Mouse (Mus musculus): ENCODE measurements around the gene Kctd19. TPM values are rescaled to one million over a fixed set of nuclear protein-coding genes. Genes with fewer than 3 reads are reported as not detected.

Gene Kctd19
- polyA plus RNA-seq, 2 experiments, result not detected

DNA sequence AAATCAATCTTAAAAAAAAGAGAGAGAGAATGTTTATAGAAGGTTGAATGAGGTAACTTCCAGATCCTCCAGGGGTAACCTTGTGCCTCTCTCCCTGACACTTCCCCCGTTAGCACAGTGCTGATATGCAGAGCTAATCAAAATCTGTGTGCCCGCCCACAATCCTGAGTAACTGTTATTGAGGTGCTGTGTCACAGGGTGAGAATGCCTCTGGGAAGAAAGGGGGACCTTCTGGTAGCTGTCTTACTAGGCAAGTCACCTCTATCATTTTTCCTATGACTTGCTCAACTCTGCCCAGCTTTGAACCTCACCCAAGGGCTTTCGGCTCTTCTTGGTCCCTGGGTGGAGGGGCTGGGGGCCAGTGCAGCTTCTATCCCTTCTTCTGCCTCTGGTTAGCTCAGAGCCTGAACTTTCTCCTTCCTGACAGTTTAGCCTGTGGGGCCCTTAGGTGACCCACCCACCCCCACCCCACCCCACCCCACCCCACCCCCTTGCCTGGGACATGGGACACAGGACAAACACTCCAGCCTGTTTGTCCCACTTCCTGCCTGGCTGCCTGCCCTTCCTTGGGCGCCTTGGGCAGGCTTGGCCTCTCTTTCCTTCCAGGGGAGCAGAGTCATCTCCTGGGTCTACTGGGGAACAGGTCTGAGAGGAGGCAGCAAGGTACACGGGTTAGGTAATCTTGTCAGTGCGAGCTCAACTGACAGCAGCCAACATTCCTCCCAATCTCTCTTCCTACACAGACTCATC lies 73.2 kb downstream of the Kctd19 start:
- H3K4me3 ChIP-seq (ENCODE audit: insufficient read depth in 1 of 2, low read depth in 2 of 2, low read length in 2 of 2), result no peak overlapping the region
- no peaks in the 10 kb centered on the region for H3K27me3 ChIP-seq (ENCODE audit: control insufficient read depth, insufficient read depth, low read length)
- peak; percentile 64 for ATAC-seq (ENCODE audit: insufficient read depth)
- H3K9ac ChIP-seq (replicated peaks), result no peak overlapping the region; the same call in 1 of the 2 replicates
- no peak for DNase-seq (ENCODE audit: low read depth in 3 of 3, low spot score in 3 of 3)
- TF ChIP-seq EP300 (IDR thresholded peaks at IDR 0.05; ENCODE audit: low read depth) (no peak), CTCF (IDR thresholded peaks at IDR 0.05; ENCODE audit: low read depth) (no peak)
- no peak overlapping the region for H3K27ac ChIP-seq
- H3K36me3 ChIP-seq (replicated peaks; ENCODE audit: control insufficient read depth, insufficient read depth, low read depth), result no peaks in the 10 kb centered on the region
- peaks cover 7 to 19% of the 10 kb centered on the region in 2 experiments for H3K4me1 ChIP-seq (replicated peaks; ENCODE audit: control insufficient read depth in 2 of 2, insufficient read depth in 2 of 2, low read length in 1 of 2)
- H3K9me3 ChIP-seq (ENCODE audit: control insufficient read depth, low read length), result no peaks in the 10 kb centered on the region
- H3K4me2 ChIP-seq (ENCODE audit: low read depth), result no peak overlapping the region
- WGBS (ENCODE audit: insufficient replicate concordance), result 29% methylated on average over 6 of the region's 6 CpGs

DNA sequence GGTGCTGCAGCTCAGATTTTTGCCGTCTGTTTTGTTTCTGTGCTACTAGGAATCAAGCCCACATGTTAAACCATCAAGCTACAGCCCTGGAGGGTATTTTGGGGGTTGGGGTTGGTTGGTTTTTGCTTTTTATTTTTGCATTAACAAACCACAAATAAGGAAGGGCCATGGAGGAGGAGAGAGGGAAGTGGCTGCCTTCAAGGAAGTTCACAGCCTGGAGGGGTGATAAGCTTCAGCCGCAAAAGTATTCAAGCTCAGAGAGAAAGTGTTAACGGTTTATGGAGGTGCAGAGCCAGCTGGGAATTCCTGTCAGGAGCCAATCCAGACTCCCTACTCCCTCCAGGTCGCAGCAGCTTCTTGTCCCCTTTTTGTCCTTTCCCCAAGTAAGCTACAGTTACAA lies 74.3 kb downstream of the Kctd19 start:
- Histone ChIP-seq H3K4me1 (replicated peaks; ENCODE audit: control insufficient read depth in 2 of 2, insufficient read depth in 2 of 2, low read length in 1 of 2) (peaks cover 7 to 19% of the 10 kb centered on the region in 2 experiments), H3K9ac (replicated peaks) (no peak overlapping the region), H3K36me3 (replicated peaks; ENCODE audit: control insufficient read depth, insufficient read depth, low read depth) (no peaks in the 10 kb centered on the region), H3K4me2 (ENCODE audit: low read depth) (no peak overlapping the region), H3K27ac (no peak overlapping the region), H3K27me3 (ENCODE audit: control insufficient read depth, insufficient read depth, low read length) (no peaks in the 10 kb centered on the region), H3K9me3 (ENCODE audit: control insufficient read depth, low read length) (no peaks in the 10 kb centered on the region), H3K4me3 (ENCODE audit: insufficient read depth in 1 of 2, low read depth in 2 of 2, low read length in 2 of 2) (no peak overlapping the region)
- DNase-seq (ENCODE audit: low read depth in 3 of 3, low spot score in 3 of 3) (no peak), ATAC-seq (ENCODE audit: insufficient read depth) (no peak)
- 8% methylated on average over 4 of the region's 4 CpGs for WGBS (ENCODE audit: insufficient replicate concordance)
- TF ChIP-seq EP300 (IDR thresholded peaks at IDR 0.05; ENCODE audit: low read depth) (no peak), CTCF (IDR thresholded peaks at IDR 0.05; ENCODE audit: low read depth) (no peak)

DNA sequence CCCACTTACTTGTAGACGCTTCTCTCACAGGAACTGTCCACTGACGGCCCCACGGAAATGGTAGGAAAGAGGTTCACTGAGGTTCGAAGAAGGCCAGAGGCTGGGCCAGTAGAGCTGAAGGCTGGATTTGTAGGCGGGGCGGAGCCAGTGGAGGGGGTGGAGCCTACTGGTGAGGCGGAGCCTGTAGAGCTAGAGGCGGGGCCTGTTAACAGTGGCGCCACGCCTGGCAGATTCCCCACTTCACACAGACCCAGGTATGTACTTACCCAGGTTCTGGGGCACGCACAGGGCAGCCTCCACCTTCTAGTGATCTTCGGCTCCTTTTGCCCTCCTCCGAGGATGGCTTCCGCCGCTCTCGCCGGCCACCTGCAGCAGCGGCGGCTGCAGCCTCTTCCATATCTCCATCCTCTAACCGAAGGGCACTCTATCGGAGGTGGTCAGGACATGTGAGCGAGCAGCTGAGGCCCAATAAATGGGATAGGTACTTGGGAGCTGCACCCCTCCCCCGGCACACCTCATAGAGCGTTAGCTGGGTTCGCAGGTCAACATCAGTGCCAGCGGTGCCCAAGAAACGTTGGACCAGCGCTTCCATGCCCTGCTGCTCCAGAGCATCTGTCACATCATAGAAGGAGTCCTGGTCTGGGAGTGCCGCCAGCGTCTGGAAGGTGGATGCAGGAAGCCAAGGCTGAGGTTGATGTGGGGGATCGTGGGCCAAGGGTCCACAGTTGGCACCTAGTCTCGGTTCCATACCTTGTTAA lies 76.8 kb downstream of the Kctd19 start:
- Histone ChIP-seq H3K4me3 (ENCODE audit: insufficient read depth in 1 of 2, low read depth in 2 of 2, low read length in 2 of 2) (no peak overlapping the region), H3K9me3 (ENCODE audit: control insufficient read depth, low read length) (no peaks in the 10 kb centered on the region), H3K4me2 (ENCODE audit: low read depth) (no peak overlapping the region), H3K27me3 (ENCODE audit: control insufficient read depth, insufficient read depth, low read length) (no peaks in the 10 kb centered on the region), H3K36me3 (replicated peaks; ENCODE audit: control insufficient read depth, insufficient read depth, low read depth) (no peaks in the 10 kb centered on the region), H3K27ac (no peak overlapping the region), H3K9ac (replicated peaks) (no peak overlapping the region), H3K4me1 (replicated peaks; ENCODE audit: control insufficient read depth in 2 of 2, insufficient read depth in 2 of 2, low read length in 1 of 2) (peaks cover 7 to 15% of the 10 kb centered on the region in 2 experiments)
- no peak for DNase-seq (ENCODE audit: low read depth in 3 of 3, low spot score in 3 of 3)
- TF ChIP-seq CTCF (IDR thresholded peaks at IDR 0.05; ENCODE audit: low read depth), result no peak
- no peak for TF ChIP-seq EP300 (IDR thresholded peaks at IDR 0.05; ENCODE audit: low read depth)
- no peak; the same call in 1 of the 2 replicates for ATAC-seq (ENCODE audit: insufficient read depth)
- WGBS (ENCODE audit: insufficient replicate concordance), result 85% methylated on average over 32 of the region's 32 CpGs

Other genes starting within 250 kb of the Kctd19 start
- 3.6 and 5.8 TPM in 2 replicates for gene Cbfb, start 242.8 kb downstream of the Kctd19 start, polyA plus RNA-seq (2012; rRNA removed)
- gene Cbfb, start 242.8 kb downstream of the Kctd19 start, polyA plus RNA-seq (2014; fragmentation: Nextera tagmentation; extraction: Ambion mirVana), result 7.5 and 7.8 TPM in 2 replicates
- 10.7 and 11.9 TPM in 2 replicates for gene D230025D16Rik, start 188.4 kb downstream of the Kctd19 start, polyA plus RNA-seq (2012; rRNA removed)
- 14.7 and 16.7 TPM in 2 replicates for gene D230025D16Rik, start 188.4 kb downstream of the Kctd19 start, polyA plus RNA-seq (2014; fragmentation: Nextera tagmentation; extraction: Ambion mirVana)
- 1.6 and 1.7 TPM in 2 replicates for gene B3gnt9, start 158.3 kb downstream of the Kctd19 start, polyA plus RNA-seq (2012; rRNA removed)
- gene B3gnt9, start 158.3 kb downstream of the Kctd19 start, polyA plus RNA-seq (2014; fragmentation: Nextera tagmentation; extraction: Ambion mirVana), result 2.3 and 3.1 TPM in 2 replicates
- 5.5 and 6.0 TPM in 2 replicates for gene Tradd, start 148.9 kb downstream of the Kctd19 start, polyA plus RNA-seq (2012; rRNA removed)
- 11.5 and 15.8 TPM in 2 replicates for gene Tradd, start 148.9 kb downstream of the Kctd19 start, polyA plus RNA-seq (2014; fragmentation: Nextera tagmentation; extraction: Ambion mirVana)
- 1.0 and 1.3 TPM in 2 replicates for gene Fbxl8, start 148.9 kb downstream of the Kctd19 start, polyA plus RNA-seq (2012; rRNA removed)
- gene Fbxl8, start 148.9 kb downstream of the Kctd19 start, polyA plus RNA-seq (2014; fragmentation: Nextera tagmentation; extraction: Ambion mirVana), result 0.75 and 0.83 TPM in 2 replicates
- 0.03 TPM in 1 of 2 replicates, not detected in the other for gene Hsf4, start 143.7 kb downstream of the Kctd19 start, polyA plus RNA-seq (2012; rRNA removed)
- gene Hsf4, start 143.7 kb downstream of the Kctd19 start, polyA plus RNA-seq (2014; fragmentation: Nextera tagmentation; extraction: Ambion mirVana), result 0.08 TPM in 1 of 2 replicates, not detected in the other
- 0.02 and 0.03 TPM in 2 replicates for gene Nol3, start 137.4 kb downstream of the Kctd19 start, polyA plus RNA-seq (2012; rRNA removed)
- not detected in 2 replicates for gene Nol3, start 137.4 kb downstream of the Kctd19 start, polyA plus RNA-seq (2014; fragmentation: Nextera tagmentation; extraction: Ambion mirVana)
- gene 4931428F04Rik, start 123.6 kb downstream of the Kctd19 start, polyA plus RNA-seq (2012; rRNA removed), result 1.3 and 1.6 TPM in 2 replicates
- 0.48 and 0.62 TPM in 2 replicates for gene 4931428F04Rik, start 123.6 kb downstream of the Kctd19 start, polyA plus RNA-seq (2014; fragmentation: Nextera tagmentation; extraction: Ambion mirVana)
- 6.2 and 6.5 TPM in 2 replicates for gene Exoc3l, start 117.4 kb downstream of the Kctd19 start, polyA plus RNA-seq (2012; rRNA removed)
- gene Exoc3l, start 117.4 kb downstream of the Kctd19 start, polyA plus RNA-seq (2014; fragmentation: Nextera tagmentation; extraction: Ambion mirVana), result 4.5 and 4.7 TPM in 2 replicates
- gene E2f4, start 115.8 kb downstream of the Kctd19 start, polyA plus RNA-seq (2012; rRNA removed), result 275 and 297 TPM in 2 replicates
- gene E2f4, start 115.8 kb downstream of the Kctd19 start, polyA plus RNA-seq (2014; fragmentation: Nextera tagmentation; extraction: Ambion mirVana), result 206 and 227 TPM in 2 replicates
- 3.6 and 4.2 TPM in 2 replicates for gene Elmo3, start 107.9 kb downstream of the Kctd19 start, polyA plus RNA-seq (2012; rRNA removed)
- 2.5 and 2.8 TPM in 2 replicates for gene Elmo3, start 107.9 kb downstream of the Kctd19 start, polyA plus RNA-seq (2014; fragmentation: Nextera tagmentation; extraction: Ambion mirVana)
- gene Lrrc29, start 87.2 kb downstream of the Kctd19 start, polyA plus RNA-seq (2012; rRNA removed), result 10.4 and 12.1 TPM in 2 replicates
- gene Lrrc29, start 87.2 kb downstream of the Kctd19 start, polyA plus RNA-seq (2014; fragmentation: Nextera tagmentation; extraction: Ambion mirVana), result 9.1 and 11.4 TPM in 2 replicates
- gene Tmem208, start 87.1 kb downstream of the Kctd19 start, polyA plus RNA-seq (2012; rRNA removed), result 59.1 and 66.5 TPM in 2 replicates
- 103 and 107 TPM in 2 replicates for gene Tmem208, start 87.1 kb downstream of the Kctd19 start, polyA plus RNA-seq (2014; fragmentation: Nextera tagmentation; extraction: Ambion mirVana)
- gene Fhod1, start 65.5 kb downstream of the Kctd19 start, polyA plus RNA-seq (2012; rRNA removed), result 3.4 and 4.4 TPM in 2 replicates
- 0.42 and 0.82 TPM in 2 replicates for gene Fhod1, start 65.5 kb downstream of the Kctd19 start, polyA plus RNA-seq (2014; fragmentation: Nextera tagmentation; extraction: Ambion mirVana)
- 0.87 and 0.90 TPM in 2 replicates for gene Slc9a5, start 64.7 kb downstream of the Kctd19 start, polyA plus RNA-seq (2012; rRNA removed)
- gene Slc9a5, start 64.7 kb downstream of the Kctd19 start, polyA plus RNA-seq (2014; fragmentation: Nextera tagmentation; extraction: Ambion mirVana), result 0.08 and 0.14 TPM in 2 replicates
- gene Plekhg4, start 40.2 kb downstream of the Kctd19 start, polyA plus RNA-seq (2012; rRNA removed), result 0.08 TPM in 2 replicates
- gene Plekhg4, start 40.2 kb downstream of the Kctd19 start, polyA plus RNA-seq (2014; fragmentation: Nextera tagmentation; extraction: Ambion mirVana), result 0.06 TPM in 2 replicates
- gene Lrrc36, start 69 bp upstream of the Kctd19 start, polyA plus RNA-seq (2012; rRNA removed), result 0.04 and 0.09 TPM in 2 replicates
- gene Lrrc36, start 69 bp upstream of the Kctd19 start, polyA plus RNA-seq (2014; fragmentation: Nextera tagmentation; extraction: Ambion mirVana), result 0.08 and 0.10 TPM in 2 replicates
- gene Tppp3, start 58.0 kb upstream of the Kctd19 start, polyA plus RNA-seq (2012; rRNA removed), result 0.49 and 0.60 TPM in 2 replicates
- 0.49 and 0.63 TPM in 2 replicates for gene Tppp3, start 58.0 kb upstream of the Kctd19 start, polyA plus RNA-seq (2014; fragmentation: Nextera tagmentation; extraction: Ambion mirVana)
- 2.2 and 2.4 TPM in 2 replicates for gene Zdhhc1, start 83.4 kb upstream of the Kctd19 start, polyA plus RNA-seq (2012; rRNA removed)
- gene Zdhhc1, start 83.4 kb upstream of the Kctd19 start, polyA plus RNA-seq (2014; fragmentation: Nextera tagmentation; extraction: Ambion mirVana), result 0.90 and 1.2 TPM in 2 replicates
- 1.1 TPM in 2 replicates for gene Hsd11b2, start 105.3 kb upstream of the Kctd19 start, polyA plus RNA-seq (2012; rRNA removed)
- 0.42 and 0.99 TPM in 2 replicates for gene Hsd11b2, start 105.3 kb upstream of the Kctd19 start, polyA plus RNA-seq (2014; fragmentation: Nextera tagmentation; extraction: Ambion mirVana)
- 36.0 and 40.1 TPM in 2 replicates for gene Atp6v0d1, start 152.5 kb upstream of the Kctd19 start, polyA plus RNA-seq (2012; rRNA removed)
- 44.3 and 46.3 TPM in 2 replicates for gene Atp6v0d1, start 152.5 kb upstream of the Kctd19 start, polyA plus RNA-seq (2014; fragmentation: Nextera tagmentation; extraction: Ambion mirVana)
- 4.5 and 5.4 TPM in 2 replicates for gene Ripor1, start 191.8 kb upstream of the Kctd19 start, polyA plus RNA-seq (2012; rRNA removed)
- gene Ripor1, start 191.8 kb upstream of the Kctd19 start, polyA plus RNA-seq (2014; fragmentation: Nextera tagmentation; extraction: Ambion mirVana), result 4.9 and 6.1 TPM in 2 replicates
- 11.6 and 21.1 TPM in 2 replicates for gene Ctcf, start 223.1 kb upstream of the Kctd19 start, polyA plus RNA-seq (2012; rRNA removed)
- gene Ctcf, start 223.1 kb upstream of the Kctd19 start, polyA plus RNA-seq (2014; fragmentation: Nextera tagmentation; extraction: Ambion mirVana), result 40.9 and 49.2 TPM in 2 replicates
- gene Agrp, start 223.9 kb upstream of the Kctd19 start, polyA plus RNA-seq (2012; rRNA removed), result not detected in 2 replicates
- 0.23 and 0.27 TPM in 2 replicates for gene Agrp, start 223.9 kb upstream of the Kctd19 start, polyA plus RNA-seq (2014; fragmentation: Nextera tagmentation; extraction: Ambion mirVana)

Measured in liver, embryonic 14.5 days (tissue).